Mouse (Mus musculus) myocyte (in vitro differentiated cells): ENCODE measurements around the gene Ifit3. TPM values are rescaled to one million over a fixed set of nuclear protein-coding genes. Genes with fewer than 3 reads are reported as not detected.

Source experiments
- H3K27me3 ChIP-seq: one replicate; pipeline ENCODE4 v1.6.1; 2011; ENCODE audit not compliant: control insufficient read depth, insufficient read depth, insufficient read length
- H3K36me3 ChIP-seq: one replicate; pipeline ENCODE4 v1.6.1; 2011; ENCODE audit not compliant: control insufficient read depth, insufficient read depth
- H3K4me2 ChIP-seq: one replicate; pipeline ENCODE4 v1.6.1; 2011; ENCODE audit warnings: low read depth, control low read depth
- H3K4me3 ChIP-seq: one replicate; pipeline ENCODE4 v1.5.1; 2011; ENCODE audit warnings: mild to moderate bottlenecking, control low read depth, moderate library complexity
- H3K79me2 ChIP-seq: one replicate; pipeline ENCODE4 v1.6.1; 2011; ENCODE audit not compliant: control insufficient read depth, insufficient read depth
- H3ac ChIP-seq: one replicate; pipeline ENCODE4 v1.6.1; 2011; ENCODE audit not compliant: control insufficient read depth, insufficient read length
- CEBPB ChIP-seq: IDR thresholded peaks from 2 replicates; pipeline ENCODE4 v1.6.1; 2011; ENCODE audit warnings: mild to moderate bottlenecking, moderate library complexity; ENCODE audit not compliant: poor library complexity, insufficient read depth, severe bottlenecking
- E2F4 ChIP-seq: IDR thresholded peaks from one replicate; pipeline ENCODE4 v1.6.1; 2011; ENCODE audit warnings: mild to moderate bottlenecking, control low read depth, moderate library complexity; ENCODE audit not compliant: insufficient read depth
- MAX ChIP-seq: IDR thresholded peaks from one replicate; pipeline ENCODE4 v1.6.1; 2011; ENCODE audit warnings: low read depth, mild to moderate bottlenecking, control low read depth
- MYOD1 ChIP-seq, 3 experiments: IDR thresholded peaks; one replicate each; pipeline ENCODE4 v1.6.1; 2011; ENCODE audit warnings: control low read depth in 2 of 3, low read depth in 2 of 3, mild to moderate bottlenecking in 2 of 3, moderate library complexity in 1 of 3; ENCODE audit not compliant: insufficient read length in 2 of 3, control insufficient read depth in 1 of 3
- MYOG ChIP-seq, 3 experiments: IDR thresholded peaks; one replicate each; pipeline ENCODE4 v1.6.1; 2011; ENCODE audit warnings: control low read depth in 2 of 3, low read depth in 2 of 3, mild to moderate bottlenecking in 2 of 3; ENCODE audit not compliant: insufficient read length in 2 of 3, control insufficient read depth in 1 of 3, insufficient read depth in 1 of 3
- POLR2A ChIP-seq: IDR thresholded peaks from one replicate; pipeline ENCODE4 v1.6.1; 2011; ENCODE audit warnings: low read depth, mild to moderate bottlenecking, control low read depth, moderate library complexity; ENCODE audit not compliant: insufficient read length
- POLR2AphosphoS2 ChIP-seq: IDR thresholded peaks from one replicate; pipeline ENCODE4 v1.6.1; 2011; ENCODE audit warnings: low read depth, control low read depth; ENCODE audit not compliant: insufficient read length
- REST ChIP-seq: IDR thresholded peaks from one replicate; pipeline ENCODE4 v1.6.1; 2011; ENCODE audit warnings: mild to moderate bottlenecking, control low read depth, moderate library complexity; ENCODE audit not compliant: insufficient read depth, insufficient read length
- SRF ChIP-seq: IDR thresholded peaks from one replicate; pipeline ENCODE4 v1.6.1; 2011; ENCODE audit warnings: low read depth; ENCODE audit not compliant: control insufficient read depth, insufficient read length
- TCF12 ChIP-seq: IDR thresholded peaks from one replicate; pipeline ENCODE4 v1.6.1; 2011; ENCODE audit warnings: mild to moderate bottlenecking, control low read depth; ENCODE audit not compliant: poor library complexity, insufficient read depth, severe bottlenecking
- TCF3 ChIP-seq: IDR thresholded peaks from one replicate; pipeline ENCODE4 v1.6.1; 2011; ENCODE audit warnings: low read depth, control low read depth; ENCODE audit not compliant: insufficient read length
- USF1 ChIP-seq: IDR thresholded peaks from one replicate; pipeline ENCODE4 v1.6.1; 2011; ENCODE audit warnings: low read depth, mild to moderate bottlenecking, control low read depth, moderate library complexity
- polyA plus RNA-seq: library from polyadenylated mRNA; unstranded; fragments of >200 nt; fragmentation: generic; extraction: Trizol; gene quantifications from one replicate; pipeline ENCODE4 v1.2.1, GENCODE M21; 2012; ENCODE audit warnings: missing spikeins

Gene Ifit3
- polyA plus RNA-seq, 1 experiment: 0.23 TPM

GRCm38 (mm10) chr19:34556621-34557020 lies 26.7 kb upstream of the Ifit3 start:
- Histone ChIP-seq H3ac (no peak overlapping the region), H3K79me2 (no peaks in the 10 kb centered on the region), H3K36me3 (peaks cover 3% of the 10 kb centered on the region), H3K4me2 (no peak overlapping the region), H3K27me3 (no peaks in the 10 kb centered on the region), H3K4me3 (no peak overlapping the region)
- TF ChIP-seq SRF (no peak), POLR2AphosphoS2 (no peak), TCF3 (no peak)

GRCm38 (mm10) chr19:34562556-34562955 lies 20.8 kb upstream of the Ifit3 start:
- no peaks in the 10 kb centered on the region for H3K79me2 ChIP-seq
- H3K27me3 ChIP-seq: no peaks in the 10 kb centered on the region
- no peaks in the 10 kb centered on the region for H3K36me3 ChIP-seq
- no peak overlapping the region for H3K4me2 ChIP-seq
- H3K4me3 ChIP-seq: no peak overlapping the region
- TF ChIP-seq REST (no peak), E2F4 (no peak), MYOG (IDR thresholded peaks at IDR 0.05; ENCODE audit: control insufficient read depth in 1 of 3, insufficient read depth in 1 of 3, insufficient read length in 2 of 3, low read depth in 2 of 3) (no peak), TCF3 (no peak), CEBPB (no peak), POLR2A (no peak), POLR2AphosphoS2 (no peak)
- H3ac ChIP-seq: no peak overlapping the region

- TF ChIP-seq TCF12: no peak
- Histone ChIP-seq H3K79me2 (no peaks in the 10 kb centered on the region), H3K4me2 (no peak overlapping the region), H3K36me3 (no peaks in the 10 kb centered on the region), H3K4me3 (no peak overlapping the region), H3ac (no peak overlapping the region), H3K27me3 (no peaks in the 10 kb centered on the region)
These were observed 17.1 kb upstream of the Ifit3 start for GRCm38 (mm10) chr19:34566178-34566784.

GRCm38 (mm10) chr19:34568988-34569895 lies 14.1 kb upstream of the Ifit3 start:
- H3ac ChIP-seq: no peak overlapping the region
- no peaks in the 10 kb centered on the region for H3K79me2 ChIP-seq
- TF ChIP-seq POLR2A (no peak), TCF3 (no peak), SRF (no peak), MYOG (IDR thresholded peaks at IDR 0.05; ENCODE audit: control insufficient read depth in 1 of 3, insufficient read depth in 1 of 3, insufficient read length in 2 of 3, low read depth in 2 of 3) (no peak), MAX (no peak), CEBPB (no peak), TCF12 (no peak), USF1 (no peak), MYOD1 (IDR thresholded peaks at IDR 0.05; ENCODE audit: control insufficient read depth in 1 of 3, insufficient read length in 2 of 3, low read depth in 2 of 3) (no peak)
- no peaks in the 10 kb centered on the region for H3K27me3 ChIP-seq
- no peak overlapping the region for H3K4me2 ChIP-seq
- H3K4me3 ChIP-seq: no peak overlapping the region
- no peaks in the 10 kb centered on the region for H3K36me3 ChIP-seq

GRCm38 (mm10) chr19:34569896-34570476 lies 13.3 kb upstream of the Ifit3 start:
- Histone ChIP-seq H3K4me2 (no peak overlapping the region), H3K79me2 (no peaks in the 10 kb centered on the region), H3ac (no peak overlapping the region), H3K36me3 (no peaks in the 10 kb centered on the region), H3K27me3 (no peaks in the 10 kb centered on the region), H3K4me3 (no peak overlapping the region)
- TF ChIP-seq TCF3: no peak
- TF ChIP-seq MYOG (IDR thresholded peaks at IDR 0.05; ENCODE audit: control insufficient read depth in 1 of 3, insufficient read depth in 1 of 3, insufficient read length in 2 of 3, low read depth in 2 of 3): no peak
- TF ChIP-seq MAX: no peak
- TF ChIP-seq USF1: no peak
- TF ChIP-seq SRF: no peak
- TF ChIP-seq POLR2AphosphoS2: no peak
- TF ChIP-seq CEBPB: no peak
- no peak for TF ChIP-seq TCF12
- TF ChIP-seq POLR2A: no peak
- TF ChIP-seq MYOD1 (IDR thresholded peaks at IDR 0.05; ENCODE audit: control insufficient read depth in 1 of 3, insufficient read length in 2 of 3, low read depth in 2 of 3): no peak
- no peak for TF ChIP-seq E2F4
- no peak for TF ChIP-seq REST
